Mouse (Mus musculus): Measurements from ENCODE around the gene Cdkal1. TPM values are rescaled to one million over a fixed set of nuclear protein-coding genes. Genes with fewer than 3 reads are reported as not detected.

The Cdkal1 gene
- polyA plus RNA-seq, 1 experiment = 13.5 TPM

DNA sequence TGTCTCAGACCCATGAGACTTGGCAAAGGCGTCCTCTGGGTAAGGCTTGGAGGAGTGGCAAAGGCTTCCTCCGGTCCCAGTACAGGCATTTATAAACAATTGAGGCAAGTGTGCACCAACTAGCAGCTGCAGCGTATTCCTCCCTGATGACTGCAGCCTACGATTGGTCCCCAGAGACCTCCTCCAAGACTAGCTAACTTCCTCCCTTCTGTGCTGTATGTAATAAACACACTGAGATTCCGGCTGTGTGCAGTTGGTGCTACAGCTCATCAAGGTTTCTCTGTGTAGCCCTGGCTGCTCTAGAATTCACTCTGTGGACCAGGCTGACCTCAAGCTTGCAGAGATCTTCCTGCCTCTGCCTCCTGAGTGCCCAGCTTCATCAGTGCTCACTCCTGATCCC lies 630.7 kb downstream of the Cdkal1 start:
- H3K4me3 ChIP-seq (ENCODE audit: insufficient read depth, low read length) = no peak overlapping the region
- H3K4me1 ChIP-seq (ENCODE audit: control insufficient read depth, insufficient read depth, low read length) = no peaks in the 10 kb centered on the region
- H3K27ac ChIP-seq (ENCODE audit: insufficient read depth, low read depth, low read length) = no peak overlapping the region
- TF ChIP-seq CTCF (IDR thresholded peaks at IDR 0.05; ENCODE audit: low read depth, low read length) = no peak
- no peak for TF ChIP-seq POLR2A (IDR thresholded peaks at IDR 0.05; ENCODE audit: borderline replicate concordance, low read depth, low read length)

DNA sequence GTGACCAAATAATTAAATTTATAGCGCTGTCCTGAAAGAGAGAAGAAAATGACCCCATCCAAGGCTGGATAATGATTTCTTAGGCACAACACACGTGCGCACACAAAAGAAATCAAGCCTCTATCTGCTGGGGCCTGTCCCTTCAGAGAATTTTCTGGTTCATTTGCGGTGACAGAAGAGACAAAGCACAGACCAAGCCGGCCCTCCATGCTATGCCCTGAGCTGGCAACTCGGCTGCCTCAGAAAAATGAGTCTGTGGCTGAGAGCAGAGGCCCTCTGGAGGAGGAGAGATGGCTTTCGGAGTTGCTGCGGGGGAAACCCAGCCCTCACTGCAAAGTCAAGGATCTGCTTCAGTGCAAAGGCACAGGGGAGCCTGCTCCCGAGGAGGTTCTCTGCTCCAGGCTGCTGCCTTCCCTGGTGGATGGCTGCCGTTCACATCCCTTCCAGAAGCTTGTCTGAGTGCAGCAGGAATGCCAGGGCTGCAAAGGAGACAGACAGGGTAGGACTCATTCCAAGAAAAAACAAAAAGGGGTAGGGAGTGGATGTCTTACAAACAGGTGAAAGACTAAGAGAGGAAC lies 633.1 kb downstream of the Cdkal1 start:
- H3K4me3 ChIP-seq (ENCODE audit: insufficient read depth, low read length) = no peak overlapping the region
- TF ChIP-seq CTCF (IDR thresholded peaks at IDR 0.05; ENCODE audit: low read depth, low read length) (no peak), POLR2A (IDR thresholded peaks at IDR 0.05; ENCODE audit: borderline replicate concordance, low read depth, low read length) (no peak)
- no peak overlapping the region for H3K27ac ChIP-seq (ENCODE audit: insufficient read depth, low read depth, low read length)
- no peaks in the 10 kb centered on the region for H3K4me1 ChIP-seq (ENCODE audit: control insufficient read depth, insufficient read depth, low read length)

DNA sequence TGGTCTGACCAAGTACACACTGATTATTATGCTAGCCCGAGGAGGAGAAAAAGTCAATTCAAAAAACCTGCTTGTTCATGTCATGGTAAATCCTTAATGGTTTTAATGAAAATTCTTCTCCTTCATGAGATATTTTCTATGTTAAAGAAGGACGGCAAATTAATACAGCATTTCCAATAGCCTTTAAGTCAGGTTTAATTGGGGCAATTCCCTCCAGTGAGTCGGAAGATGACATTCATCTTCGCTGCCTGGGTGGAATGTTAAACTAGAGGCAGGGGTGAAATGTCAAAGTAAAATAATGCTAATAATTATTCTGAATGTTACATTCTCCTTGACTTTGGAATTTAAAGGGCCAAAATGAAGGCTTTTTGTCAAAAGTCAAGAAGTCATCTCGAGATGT lies 633.8 kb downstream of the Cdkal1 start:
- Histone ChIP-seq H3K27ac (ENCODE audit: insufficient read depth, low read depth, low read length) (no peak overlapping the region), H3K4me1 (ENCODE audit: control insufficient read depth, insufficient read depth, low read length) (no peaks in the 10 kb centered on the region), H3K4me3 (ENCODE audit: insufficient read depth, low read length) (no peak overlapping the region)
- TF ChIP-seq POLR2A (IDR thresholded peaks at IDR 0.05; ENCODE audit: borderline replicate concordance, low read depth, low read length) = no peak
- TF ChIP-seq CTCF (IDR thresholded peaks at IDR 0.05; ENCODE audit: low read depth, low read length) = no peak

DNA sequence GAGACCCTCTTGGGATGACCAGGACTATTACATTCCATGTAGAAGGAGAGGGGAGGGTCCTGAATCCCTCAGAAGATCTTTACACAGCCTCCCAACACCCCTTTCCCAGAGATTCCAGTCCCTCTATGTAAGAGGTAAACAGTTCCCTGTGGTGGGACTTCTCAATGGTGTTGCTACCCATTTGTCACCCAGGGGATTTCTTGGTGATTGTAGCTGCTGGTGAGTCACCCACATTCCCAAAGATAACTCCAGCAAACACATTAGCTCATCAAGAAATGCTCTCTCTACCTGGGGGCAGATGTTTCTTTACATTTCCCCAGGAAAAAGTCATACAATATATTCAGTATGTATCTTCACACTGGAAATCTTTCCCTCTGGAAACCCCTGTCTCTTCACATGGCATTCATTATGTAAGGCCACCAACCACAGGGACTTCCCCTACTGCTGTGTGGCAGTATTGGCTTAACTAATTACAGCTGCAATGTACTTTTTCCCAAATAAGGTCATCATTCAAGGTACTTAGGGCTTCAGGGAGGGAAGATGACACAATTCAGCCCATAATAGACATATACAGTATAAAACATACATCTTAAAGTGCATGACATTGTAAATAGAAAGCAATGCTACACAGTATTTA lies 636.8 kb downstream of the Cdkal1 start:
- no peak for TF ChIP-seq POLR2A (IDR thresholded peaks at IDR 0.05; ENCODE audit: borderline replicate concordance, low read depth, low read length)
- no peak for TF ChIP-seq CTCF (IDR thresholded peaks at IDR 0.05; ENCODE audit: low read depth, low read length)
- no peak overlapping the region for H3K27ac ChIP-seq (ENCODE audit: insufficient read depth, low read depth, low read length)
- no peaks in the 10 kb centered on the region for H3K4me1 ChIP-seq (ENCODE audit: control insufficient read depth, insufficient read depth, low read length)
- H3K4me3 ChIP-seq (ENCODE audit: insufficient read depth, low read length) = no peak overlapping the region

DNA sequence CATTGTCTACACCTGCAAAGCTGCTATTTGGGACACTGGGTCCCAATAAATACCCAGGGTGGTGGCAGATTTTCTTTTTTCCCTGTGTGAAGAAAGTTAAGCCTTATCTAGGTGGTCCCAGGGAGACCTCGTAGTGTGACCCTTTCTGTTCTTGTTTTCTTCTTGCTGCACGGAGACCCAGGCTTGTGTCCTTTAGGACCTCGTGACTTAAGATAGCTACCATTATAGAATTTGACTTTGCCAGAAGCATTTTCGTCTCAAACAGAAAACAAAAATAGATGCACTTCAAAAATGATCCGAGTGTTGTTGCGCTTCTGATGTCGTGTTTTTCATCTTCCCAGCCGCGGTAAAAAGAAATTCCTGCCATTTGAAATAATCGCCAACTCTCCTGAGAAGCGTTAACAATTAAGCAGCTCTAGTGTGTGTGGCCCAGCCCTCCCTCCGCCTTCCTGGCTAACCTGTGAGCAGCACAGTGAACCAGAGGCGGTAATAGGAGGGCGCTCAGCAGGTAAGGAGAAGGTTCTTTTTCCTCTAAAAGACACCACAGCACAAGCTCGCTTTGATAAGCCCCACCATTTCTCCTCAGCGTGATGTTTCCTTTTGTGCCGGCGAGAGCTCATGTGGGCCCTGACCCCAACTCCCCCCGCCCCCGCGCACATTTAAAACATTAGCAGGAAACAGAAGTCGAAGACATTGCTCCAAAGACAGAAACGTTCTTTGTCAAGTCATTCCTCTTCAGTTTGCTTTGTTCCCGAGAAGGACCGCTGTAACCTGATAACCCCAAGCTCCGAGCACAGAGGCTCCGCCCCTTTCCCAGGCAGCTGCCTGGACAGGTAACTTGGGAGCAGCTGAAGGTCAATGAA lies 645.1 kb downstream of the Cdkal1 start:
- no peak for TF ChIP-seq POLR2A (IDR thresholded peaks at IDR 0.05; ENCODE audit: borderline replicate concordance, low read depth, low read length)
- no peak for TF ChIP-seq CTCF (IDR thresholded peaks at IDR 0.05; ENCODE audit: low read depth, low read length)
- Histone ChIP-seq H3K27ac (ENCODE audit: insufficient read depth, low read depth, low read length) (no peak overlapping the region), H3K4me3 (ENCODE audit: insufficient read depth, low read length) (no peak overlapping the region; the same call in 1 of the 2 replicates), H3K4me1 (ENCODE audit: control insufficient read depth, insufficient read depth, low read length) (no peaks in the 10 kb centered on the region)

DNA sequence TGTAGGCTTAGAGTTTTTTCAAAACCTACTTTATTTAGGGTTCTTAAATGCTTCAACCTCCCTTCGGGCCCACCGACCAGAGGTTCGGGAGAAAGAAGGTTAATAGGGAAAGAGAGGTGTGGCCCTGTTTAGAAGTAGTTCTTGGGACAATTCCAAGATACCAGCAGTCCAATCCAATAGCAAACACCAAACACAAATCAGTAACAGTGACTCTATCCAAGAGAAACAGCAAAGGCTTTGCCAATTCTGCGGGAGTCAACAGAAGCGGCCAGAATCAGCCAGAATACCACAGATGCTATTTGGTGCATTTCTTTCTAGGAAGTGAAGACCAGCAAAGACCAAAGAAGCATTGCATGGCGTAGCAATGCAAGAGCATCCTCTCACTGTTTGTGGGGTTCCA lies 646.7 kb downstream of the Cdkal1 start:
- Histone ChIP-seq H3K4me3 (ENCODE audit: insufficient read depth, low read length) (no peak overlapping the region), H3K27ac (ENCODE audit: insufficient read depth, low read depth, low read length) (no peak overlapping the region), H3K4me1 (ENCODE audit: control insufficient read depth, insufficient read depth, low read length) (no peaks in the 10 kb centered on the region)
- TF ChIP-seq POLR2A (IDR thresholded peaks at IDR 0.05; ENCODE audit: borderline replicate concordance, low read depth, low read length) (no peak), CTCF (IDR thresholded peaks at IDR 0.05; ENCODE audit: low read depth, low read length) (no peak)

DNA sequence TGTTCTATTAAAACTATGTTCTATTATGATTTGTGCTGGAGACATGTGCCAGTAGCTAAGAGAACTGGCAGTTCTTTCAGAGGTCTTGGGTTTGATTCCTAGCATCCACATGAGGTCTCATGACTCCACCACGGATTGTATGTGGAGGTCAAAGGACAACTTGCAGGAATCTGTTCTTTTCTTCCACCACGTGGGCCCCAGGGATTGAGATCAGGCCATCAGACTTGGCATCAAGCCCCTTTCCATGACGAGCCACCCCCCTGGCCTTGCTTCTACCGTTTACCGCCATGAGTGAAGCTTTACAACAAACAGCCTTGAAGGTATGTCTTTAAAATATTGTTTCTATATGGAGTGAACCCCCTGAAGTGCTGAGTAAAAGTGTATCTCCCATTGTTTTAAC lies 651.6 kb downstream of the Cdkal1 start:
- Histone ChIP-seq H3K27ac (ENCODE audit: insufficient read depth, low read depth, low read length) (no peak overlapping the region), H3K4me3 (ENCODE audit: insufficient read depth, low read length) (no peak overlapping the region), H3K4me1 (ENCODE audit: control insufficient read depth, insufficient read depth, low read length) (no peaks in the 10 kb centered on the region)
- TF ChIP-seq POLR2A (IDR thresholded peaks at IDR 0.05; ENCODE audit: borderline replicate concordance, low read depth, low read length) = no peak
- TF ChIP-seq CTCF (IDR thresholded peaks at IDR 0.05; ENCODE audit: low read depth, low read length) = no peak

DNA sequence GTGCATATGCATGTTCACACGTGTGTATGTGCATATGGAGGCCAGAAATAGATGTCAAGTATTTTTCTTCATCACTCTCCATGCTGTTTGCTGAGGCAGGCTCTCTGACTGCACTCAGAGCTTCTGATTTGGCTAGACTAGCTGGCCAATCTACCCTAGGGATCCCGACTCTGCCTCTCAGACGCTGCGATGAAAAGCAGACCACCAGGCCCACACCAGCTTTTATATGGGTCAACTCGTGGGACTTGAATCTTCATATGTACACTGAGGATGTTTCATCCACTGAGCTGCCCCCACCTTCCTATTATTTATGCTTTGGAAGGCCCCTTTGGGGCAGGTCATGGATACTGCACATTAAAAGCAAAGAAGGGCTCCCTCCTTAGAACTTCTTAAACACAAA lies 652.0 kb downstream of the Cdkal1 start:
- no peak overlapping the region for H3K4me3 ChIP-seq (ENCODE audit: insufficient read depth, low read length)
- no peak overlapping the region for H3K27ac ChIP-seq (ENCODE audit: insufficient read depth, low read depth, low read length)
- no peaks in the 10 kb centered on the region for H3K4me1 ChIP-seq (ENCODE audit: control insufficient read depth, insufficient read depth, low read length)
- TF ChIP-seq CTCF (IDR thresholded peaks at IDR 0.05; ENCODE audit: low read depth, low read length) (no peak), POLR2A (IDR thresholded peaks at IDR 0.05; ENCODE audit: borderline replicate concordance, low read depth, low read length) (no peak)

DNA sequence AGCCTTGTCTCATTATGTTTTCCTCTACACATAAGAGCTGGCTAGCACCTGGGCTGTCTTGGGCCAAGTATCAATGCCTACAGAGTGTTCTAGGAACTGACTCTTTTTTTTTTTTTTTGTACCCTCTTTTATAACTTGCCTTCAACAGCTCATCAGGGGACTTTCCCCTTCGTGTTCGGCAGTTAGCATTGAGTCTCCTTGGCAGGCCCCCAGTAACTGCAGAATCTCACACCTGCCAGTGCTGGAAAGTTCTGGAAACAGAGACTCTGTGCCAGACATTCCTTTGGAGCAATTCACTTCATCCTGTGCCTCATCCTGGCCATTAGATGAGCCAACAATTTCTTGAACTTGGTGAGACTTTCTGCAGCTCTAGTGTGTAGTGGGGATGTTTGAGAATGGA lies 652.9 kb downstream of the Cdkal1 start:
- TF ChIP-seq CTCF (IDR thresholded peaks at IDR 0.05; ENCODE audit: low read depth, low read length) (no peak), POLR2A (IDR thresholded peaks at IDR 0.05; ENCODE audit: borderline replicate concordance, low read depth, low read length) (no peak)
- Histone ChIP-seq H3K27ac (ENCODE audit: insufficient read depth, low read depth, low read length) (no peak overlapping the region), H3K4me3 (ENCODE audit: insufficient read depth, low read length) (no peak overlapping the region), H3K4me1 (ENCODE audit: control insufficient read depth, insufficient read depth, low read length) (no peaks in the 10 kb centered on the region)

DNA sequence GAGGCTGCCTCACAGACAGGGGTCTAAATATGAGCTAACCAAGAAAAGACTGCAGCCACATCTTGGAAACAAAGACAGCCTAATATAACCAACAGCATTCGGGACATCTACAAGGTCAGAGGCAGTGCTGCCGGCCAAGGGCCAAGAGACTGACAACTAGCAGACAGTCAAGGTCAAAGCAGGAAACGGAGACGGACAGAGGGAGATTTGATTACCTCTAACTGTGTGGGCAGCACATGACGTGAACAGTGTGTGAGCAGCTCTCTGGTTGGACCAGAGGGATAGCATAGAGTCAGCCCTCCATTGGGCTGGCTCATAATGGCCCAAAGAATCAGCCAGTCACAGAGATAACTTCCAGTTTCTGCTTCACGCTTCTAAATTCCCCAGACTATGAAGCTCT lies 655.8 kb downstream of the Cdkal1 start:
- no peaks in the 10 kb centered on the region for H3K4me1 ChIP-seq (ENCODE audit: control insufficient read depth, insufficient read depth, low read length)
- no peak overlapping the region for H3K27ac ChIP-seq (ENCODE audit: insufficient read depth, low read depth, low read length)
- TF ChIP-seq CTCF (IDR thresholded peaks at IDR 0.05; ENCODE audit: low read depth, low read length) (no peak), POLR2A (IDR thresholded peaks at IDR 0.05; ENCODE audit: borderline replicate concordance, low read depth, low read length) (no peak)
- no peak overlapping the region for H3K4me3 ChIP-seq (ENCODE audit: insufficient read depth, low read length)

Measured in bone marrow macrophage, adult 2 months (primary cell).